Mouse (Mus musculus): ENCODE measurements around the gene Fgf4.
A peak's percentile ranks its signal among the peaks of the same experiment; 100 is the strongest.

The Fgf4 gene

DNA sequence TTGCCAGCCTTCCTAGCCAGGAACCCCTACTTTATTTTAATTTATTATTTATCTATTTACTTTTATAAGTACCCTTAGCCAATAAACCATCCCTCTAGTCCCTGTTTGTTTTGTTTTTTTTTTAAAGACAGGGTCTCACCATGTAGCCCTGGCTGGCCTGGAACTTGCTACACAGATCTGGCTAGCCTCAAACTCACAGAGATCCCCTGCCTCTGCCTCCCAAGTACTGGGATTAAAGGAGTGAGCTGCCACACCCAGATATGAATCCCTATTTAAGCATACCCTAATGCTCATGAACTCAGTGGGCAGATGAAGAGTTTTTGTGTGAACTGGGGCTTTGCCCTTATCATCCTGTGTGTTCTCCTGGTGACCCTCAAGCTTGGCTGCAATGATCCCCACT lies at the start of gene Fgf4:
Gene Fgf4, plus strand, starts transcription at position 301 of the 400 bp plus-strand sequence.
- no peak for DNase-seq

DNA sequence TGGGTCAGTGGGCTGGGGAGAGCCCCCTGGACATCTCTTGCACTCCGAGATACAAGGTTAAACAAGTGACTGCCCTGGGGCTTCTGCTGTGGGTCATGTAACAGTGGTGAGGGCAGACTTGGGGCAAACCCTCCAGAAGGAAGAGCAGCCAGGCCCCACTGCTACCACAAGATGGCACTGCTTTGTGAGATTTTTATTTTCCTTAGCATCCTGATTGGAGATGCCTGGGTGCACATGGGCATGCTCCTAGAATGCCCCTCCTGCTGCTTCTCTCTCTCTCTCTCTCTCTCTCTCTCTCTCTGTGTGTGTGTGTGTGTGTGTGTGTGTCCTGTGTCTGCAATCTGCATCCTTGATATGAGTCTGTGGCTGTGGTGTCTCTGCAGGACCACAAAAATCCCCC lies 48.7 kb upstream of the Fgf4 start:
- DNase-seq: peak; percentile 72

DNA sequence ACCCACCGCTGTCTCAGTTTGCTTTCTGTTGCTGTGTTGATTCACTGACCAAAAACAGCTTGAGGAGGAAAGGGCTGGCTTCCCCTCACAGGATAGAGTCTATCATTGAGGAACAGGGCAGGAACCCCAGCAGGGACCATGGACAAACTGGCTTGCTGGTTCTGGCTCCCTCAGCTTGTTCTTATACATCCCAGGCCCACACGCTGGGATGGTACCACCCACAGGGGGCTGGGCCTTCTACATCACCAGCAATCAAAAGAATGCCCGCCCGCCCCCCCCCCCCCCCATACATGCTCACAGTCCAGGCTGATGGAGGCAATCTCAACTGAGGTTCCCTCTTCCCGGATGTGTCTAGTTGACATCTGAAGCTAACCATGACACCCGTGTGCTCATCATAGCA lies 40.1 kb upstream of the Fgf4 start:
- no peak for DNase-seq

DNA sequence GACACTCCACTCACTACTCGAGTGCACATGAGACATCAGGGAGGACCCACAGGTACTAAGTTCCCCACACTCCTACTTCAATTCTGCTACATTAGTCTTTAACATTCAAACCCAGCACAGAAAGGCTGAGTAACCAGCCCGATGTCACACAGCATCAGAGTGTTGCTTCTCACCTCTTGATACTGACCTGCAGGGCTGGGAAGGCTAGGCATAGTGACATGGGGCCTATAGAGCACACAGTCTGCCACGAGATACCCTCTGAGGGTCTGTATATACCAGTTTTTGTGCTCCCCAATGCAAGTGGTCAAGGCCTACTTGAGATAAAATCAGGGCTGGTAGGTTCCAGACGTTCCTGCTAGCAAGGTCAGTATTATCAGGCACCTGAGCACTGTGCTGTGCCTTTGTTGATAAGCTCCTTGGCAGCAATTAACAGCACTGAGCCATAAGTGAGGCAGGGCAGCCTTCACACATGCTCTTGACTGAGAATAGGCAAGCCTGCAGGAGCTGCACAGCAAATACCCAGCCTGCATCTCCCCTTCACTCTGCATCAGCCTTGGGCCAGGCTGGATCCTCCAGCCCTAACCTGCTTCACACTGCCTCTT lies 39.1 kb upstream of the Fgf4 start:
- no peak for DNase-seq

DNA sequence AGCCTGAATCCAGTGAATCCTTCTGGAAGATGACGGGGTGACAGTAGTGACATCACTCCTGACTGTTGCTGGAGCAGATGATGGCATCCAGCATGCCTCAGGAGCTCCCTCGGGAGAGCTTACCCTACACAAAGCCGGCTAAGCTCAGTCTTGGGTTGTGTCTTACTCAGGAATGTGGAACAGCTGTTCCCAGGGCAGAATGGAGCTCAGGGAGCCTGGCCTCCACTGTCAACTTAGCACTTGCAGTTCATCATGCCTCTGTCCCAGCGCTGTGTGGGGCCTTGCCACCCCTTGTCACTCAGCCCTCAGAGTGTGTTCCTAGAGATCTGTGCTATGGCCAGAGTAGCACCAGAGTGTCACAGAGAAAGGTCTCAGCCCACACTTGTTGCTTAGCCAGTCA lies 35.6 kb upstream of the Fgf4 start:
- peak; percentile 50 for DNase-seq

DNA sequence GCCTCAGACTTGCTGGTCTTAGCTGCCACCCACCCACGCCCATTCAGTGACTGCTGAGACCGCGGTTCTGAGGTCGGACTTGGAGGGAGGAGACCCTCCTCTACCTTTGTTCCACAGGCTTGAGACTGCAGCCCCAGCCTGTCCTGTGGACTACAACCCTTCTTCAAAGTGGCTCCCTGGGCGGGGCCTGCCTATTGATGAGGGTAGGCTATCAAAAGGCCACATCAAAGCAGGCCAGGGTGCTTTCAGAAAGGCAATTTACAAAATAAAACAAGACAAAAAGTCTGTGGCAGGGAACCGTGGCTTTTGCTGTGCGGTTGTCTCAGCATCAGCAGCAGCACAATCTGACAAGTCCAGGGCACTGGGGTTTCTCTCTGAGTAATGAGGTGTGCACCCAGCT lies 25.3 kb upstream of the Fgf4 start:
- no peak for DNase-seq

DNA sequence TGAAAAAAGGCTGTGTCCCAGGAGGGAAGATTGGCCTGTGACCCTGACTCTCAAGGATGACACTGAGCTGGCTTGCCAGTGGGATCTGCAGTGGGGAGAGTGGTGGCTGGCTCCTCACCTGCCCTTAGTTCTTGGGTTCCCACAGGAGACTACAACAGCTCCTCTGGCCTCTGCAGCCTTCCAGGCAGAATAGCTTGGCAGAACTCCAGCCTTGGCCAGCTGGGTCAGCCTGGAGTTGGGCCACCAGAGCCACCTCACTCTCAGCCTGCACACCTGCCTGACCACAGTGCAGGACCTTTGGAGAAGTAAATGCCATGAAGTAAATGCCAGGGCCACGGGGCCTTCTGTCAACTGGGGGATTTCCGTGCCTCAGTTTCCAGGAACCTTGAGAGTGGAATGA lies 23.2 kb upstream of the Fgf4 start:
- DNase-seq: no peak

DNA sequence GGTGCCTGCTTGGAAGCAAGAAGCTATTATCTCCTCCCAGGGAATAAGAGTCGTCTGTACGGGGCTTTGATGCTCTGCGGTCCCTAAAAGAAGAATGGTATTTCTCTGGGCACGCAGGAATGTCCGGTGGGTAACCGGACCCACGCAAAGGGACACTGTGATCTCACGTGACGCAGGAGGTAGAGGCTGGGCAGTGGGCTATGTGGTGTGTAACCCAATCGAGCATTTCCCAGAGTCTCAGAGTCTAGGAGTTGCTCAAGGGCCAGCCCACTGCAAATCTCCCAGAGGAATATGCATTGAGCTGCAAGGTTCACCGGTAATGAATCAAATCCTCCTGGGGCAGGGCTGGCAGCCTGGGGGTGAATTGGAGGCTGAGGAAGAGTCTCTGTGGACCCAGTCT lies 18.8 kb upstream of the Fgf4 start:
- DNase-seq: no peak

DNA sequence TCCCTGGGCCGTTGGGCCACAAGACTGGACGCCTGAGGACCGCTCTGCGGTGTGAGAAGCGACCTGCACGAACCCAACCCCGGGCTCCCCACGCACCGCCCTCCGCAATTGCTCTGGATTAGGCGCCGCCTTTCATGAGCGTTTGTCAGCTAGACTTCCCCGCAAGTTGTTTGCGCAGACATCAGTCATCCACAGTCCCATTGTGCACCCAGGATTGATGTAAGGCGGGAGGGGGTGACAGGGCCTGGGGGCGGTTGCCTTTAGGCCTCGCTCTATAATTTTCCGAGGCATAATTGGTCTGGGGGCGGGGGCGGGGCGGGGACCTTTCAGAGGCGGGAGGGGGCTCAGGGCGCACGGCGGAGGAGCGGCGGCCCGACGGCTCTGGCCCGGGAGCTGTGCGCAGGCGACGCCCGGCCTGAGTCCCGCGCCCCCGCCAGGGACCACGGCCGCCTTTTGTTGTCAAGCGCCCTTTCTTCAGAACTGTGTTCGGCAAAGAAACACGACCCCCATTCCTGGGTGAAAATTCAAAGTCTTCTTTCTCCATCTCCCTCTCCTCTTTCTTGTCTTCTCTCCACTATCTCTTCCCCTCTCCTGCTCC lies 9.2 kb upstream of the Fgf4 start, which contains the start of gene Fgf3:
Gene Fgf3, plus strand, starts transcription at position 193 of the 598 bp plus-strand sequence.
- peak; percentile 40 for DNase-seq

DNA sequence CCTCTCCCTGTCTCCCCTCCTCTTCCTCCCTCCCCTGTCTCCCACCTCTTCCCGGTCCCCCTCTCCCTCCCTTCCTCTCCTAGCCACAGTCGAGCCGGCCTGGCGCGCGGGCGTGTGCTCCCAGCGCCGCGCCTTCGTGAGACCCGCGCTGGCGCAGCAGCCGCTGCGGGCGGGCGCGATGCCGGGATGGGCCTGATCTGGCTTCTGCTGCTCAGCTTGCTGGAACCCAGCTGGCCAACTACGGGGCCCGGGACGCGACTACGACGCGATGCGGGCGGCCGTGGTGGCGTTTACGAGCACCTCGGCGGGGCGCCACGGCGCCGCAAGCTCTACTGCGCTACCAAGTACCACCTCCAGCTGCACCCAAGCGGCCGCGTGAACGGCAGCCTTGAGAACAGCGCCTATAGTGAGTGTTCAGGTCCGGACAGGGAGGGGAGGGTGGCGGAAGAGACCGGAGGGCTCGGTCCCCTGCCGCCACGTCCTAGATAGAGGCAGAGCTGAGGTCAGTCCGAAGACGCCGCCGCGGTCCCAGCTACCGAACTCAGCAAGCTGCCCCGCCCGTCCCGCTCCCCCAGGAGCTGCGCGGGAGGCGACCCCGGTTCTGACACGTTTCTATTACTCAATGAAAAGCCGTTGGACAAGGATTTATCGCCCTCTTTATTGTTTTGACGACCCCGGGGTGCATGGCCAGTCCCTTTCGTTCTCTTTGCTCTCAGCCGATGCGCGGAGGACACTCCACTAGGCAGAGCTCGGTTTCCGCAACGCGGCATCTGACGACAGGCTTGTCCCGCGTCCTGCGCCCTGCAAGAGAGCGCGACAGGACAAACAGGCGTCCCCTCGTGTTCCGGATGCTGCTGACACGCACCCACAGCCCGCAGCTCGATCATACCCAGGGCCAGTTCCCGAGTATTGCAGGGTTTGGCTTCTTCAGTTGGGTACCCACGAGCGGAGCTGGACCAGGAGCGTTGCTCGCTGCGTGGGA lies 8.4 kb upstream of the Fgf4 start:
- peak; percentile 64 for DNase-seq

DNA sequence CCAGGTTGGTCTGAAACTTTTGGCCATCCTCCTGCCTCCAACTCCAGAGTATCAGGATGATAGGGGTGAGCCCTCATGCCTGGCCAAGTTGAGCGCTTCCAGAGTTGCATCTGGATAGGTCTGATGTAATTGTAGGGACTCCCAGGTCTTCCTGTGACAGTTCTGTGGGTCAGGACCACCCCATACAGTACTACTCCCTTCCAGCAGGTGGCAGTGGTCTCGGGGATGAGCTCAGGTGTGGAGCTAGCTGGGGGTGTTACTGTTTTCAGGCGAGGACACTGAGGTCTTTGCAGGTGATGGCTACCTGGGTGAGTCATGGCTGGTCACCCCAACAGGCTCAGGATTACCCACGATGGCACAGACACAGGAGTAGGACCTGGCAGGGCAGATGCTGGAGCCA lies 1.0 kb upstream of the Fgf4 start:
- DNase-seq: peak; percentile 52

DNA sequence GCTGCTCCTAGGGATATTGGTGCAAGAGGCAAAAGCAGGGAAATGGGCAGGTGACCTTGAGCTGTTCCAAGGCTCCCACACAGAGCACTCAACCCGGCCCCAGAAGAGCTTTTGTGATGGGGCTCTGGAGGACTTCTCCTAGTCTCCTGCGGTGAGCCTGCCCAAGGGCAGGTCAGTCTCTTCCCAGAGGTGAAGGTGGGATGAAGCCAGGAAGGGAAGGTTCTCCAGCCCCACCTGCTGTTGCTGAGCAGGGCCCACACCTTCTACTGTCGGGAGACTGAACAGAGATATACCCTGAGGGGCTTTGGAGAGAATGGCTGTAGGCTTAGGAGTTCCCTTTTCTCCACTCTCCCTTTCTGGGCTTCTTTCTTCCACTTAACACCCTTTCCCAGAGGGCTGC lies 4.2 kb downstream of the Fgf4 start:
- no peak for DNase-seq

DNA sequence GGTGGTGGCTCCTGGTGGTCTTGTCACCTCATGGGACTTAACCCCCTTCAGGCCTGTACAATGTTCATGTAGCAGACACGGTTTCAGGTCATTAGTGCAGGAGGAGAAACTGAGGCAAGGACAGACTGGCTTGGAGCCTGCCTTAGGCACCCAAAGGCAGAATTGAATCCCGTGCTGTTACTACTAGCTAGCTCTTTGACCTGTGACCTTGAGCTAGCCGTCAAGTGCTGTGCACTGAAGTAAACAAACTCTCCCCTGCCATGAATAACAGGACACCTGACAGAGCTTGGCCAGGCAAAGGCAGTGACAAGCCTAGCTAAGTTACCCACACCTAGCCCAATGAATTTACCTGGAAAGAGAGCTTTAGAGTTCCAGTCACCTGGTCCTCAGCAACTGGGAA lies 7.8 kb downstream of the Fgf4 start:
- no peak for DNase-seq

DNA sequence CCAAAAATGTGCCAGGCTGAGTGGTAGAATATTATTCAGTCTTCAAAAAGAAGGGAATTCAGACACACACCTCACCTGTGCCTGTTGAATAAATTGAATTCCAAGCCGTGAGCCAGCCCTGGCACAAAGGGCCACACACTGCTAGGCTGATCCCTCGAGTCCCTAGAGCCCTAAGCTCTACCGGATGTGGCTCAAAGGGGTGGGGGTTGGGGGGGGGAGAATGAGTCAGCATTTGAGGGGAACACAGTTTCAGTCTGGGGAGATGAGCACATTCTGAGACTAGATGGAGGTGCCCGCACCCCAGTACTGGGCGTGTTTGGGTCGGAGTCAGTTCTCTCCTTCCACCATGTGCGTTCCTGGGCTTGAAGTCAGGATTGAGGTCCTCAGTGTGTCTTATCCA lies 10.0 kb downstream of the Fgf4 start:
- no peak for DNase-seq

DNA sequence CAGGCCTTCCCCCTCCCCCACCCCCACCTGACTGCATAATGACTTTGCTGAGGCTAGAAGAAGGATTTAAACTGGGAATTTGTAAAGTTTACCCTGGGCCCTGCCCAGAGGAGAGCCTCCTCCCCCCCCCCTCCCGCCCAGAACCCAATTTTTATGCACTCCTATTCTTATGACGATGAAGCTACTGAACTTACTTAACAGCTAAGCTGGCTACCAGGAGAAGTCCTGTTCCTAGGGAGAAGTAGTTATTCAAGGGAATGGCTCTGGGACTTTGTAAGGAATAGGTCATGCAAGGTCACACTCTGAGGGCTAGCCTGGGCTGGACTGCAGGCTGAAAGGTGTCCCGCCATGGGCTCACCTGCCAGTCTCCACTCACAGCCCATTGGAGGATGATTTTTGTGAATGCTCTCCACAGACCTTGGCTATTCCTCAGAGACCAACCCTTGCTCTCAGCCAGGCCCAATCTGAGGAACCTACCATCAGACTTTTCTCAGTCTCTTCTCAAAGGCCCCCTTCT lies 10.7 kb downstream of the Fgf4 start:
- no peak for DNase-seq

DNA sequence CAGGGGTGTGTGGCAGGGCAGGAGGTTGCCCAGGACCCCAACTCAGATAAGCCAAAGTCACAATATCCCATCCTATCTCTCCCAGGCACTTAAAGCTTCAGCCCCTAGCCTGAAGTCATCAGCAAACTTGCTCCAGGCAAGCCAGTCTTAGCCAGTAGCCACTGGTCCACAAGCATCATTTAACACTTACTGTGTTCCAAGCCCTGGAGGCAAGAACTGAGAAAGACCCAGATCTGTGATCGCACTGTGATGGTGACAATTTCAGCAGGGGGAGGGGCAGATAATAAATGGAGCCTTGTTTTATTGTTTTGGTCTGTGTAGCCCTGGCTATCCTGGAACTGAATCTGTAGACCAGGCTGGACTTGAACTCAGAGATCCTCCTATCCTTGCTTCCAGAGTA lies 11.5 kb downstream of the Fgf4 start:
- DNase-seq: no peak

DNA sequence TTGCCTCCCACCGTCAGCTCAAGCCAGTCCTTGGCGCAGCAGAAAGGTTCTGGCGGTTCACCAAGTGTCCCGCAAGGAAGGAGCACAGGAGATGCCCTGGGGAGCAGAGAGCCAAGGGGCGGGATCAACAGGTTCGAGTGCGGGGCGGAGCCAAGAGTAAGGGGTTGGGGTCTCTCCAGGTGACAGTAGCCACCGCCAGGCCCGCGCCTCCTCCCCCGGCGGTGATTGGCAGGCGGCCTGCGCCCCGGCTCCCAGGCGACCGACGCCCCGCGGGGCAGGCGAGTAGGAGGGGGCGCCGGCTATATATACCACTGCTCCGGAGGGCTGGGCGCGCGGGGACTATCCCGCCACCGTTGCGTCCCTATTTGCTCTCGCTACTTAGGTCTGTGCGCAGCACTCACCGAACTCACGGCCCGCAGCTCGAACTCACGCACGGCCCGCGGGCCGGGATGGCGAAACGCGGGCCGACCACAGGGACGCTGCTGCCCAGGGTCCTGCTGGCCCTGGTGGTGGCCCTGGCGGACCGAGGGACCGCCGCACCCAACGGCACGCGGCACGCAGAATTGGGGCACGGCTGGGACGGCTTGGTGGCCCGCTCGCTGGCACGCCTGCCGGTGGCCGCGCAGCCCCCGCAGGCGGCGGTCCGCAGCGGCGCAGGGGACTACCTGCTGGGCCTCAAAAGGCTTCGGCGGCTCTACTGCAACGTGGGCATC lies 14.0 kb downstream of the Fgf4 start:
- no peak for DNase-seq

DNA sequence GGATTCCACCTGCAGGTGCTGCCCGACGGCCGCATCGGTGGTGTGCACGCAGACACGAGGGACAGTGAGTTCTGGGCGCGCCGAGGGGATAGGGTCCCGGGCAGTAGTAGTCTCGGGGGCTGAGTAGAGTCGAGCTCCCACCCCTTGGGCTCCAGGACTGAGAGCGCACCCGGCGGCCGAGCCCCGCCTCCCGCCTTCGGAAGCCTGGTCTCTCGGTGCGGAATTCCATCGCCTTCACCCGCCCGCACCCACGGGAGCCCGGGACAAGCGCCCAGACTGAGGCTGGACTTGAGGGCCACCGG lies 14.6 kb downstream of the Fgf4 start:
- no peak for DNase-seq

DNA sequence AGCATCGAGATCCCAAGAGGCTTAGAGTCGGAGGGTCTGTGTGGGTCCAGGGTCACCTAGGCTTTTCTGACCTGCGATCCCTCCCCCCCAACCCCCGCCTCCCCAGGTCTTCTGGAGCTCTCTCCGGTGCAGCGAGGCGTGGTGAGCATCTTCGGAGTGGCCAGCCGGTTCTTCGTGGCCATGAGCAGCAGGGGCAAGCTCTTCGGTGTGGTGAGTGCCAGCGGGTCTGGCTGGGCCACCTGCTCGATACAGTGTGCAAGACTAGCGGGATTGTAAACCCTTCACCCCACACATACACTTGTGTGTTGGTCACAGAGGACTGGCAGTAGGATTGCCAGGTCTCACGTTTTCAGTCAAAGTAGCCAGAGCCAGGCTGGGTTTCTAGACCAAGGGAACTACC lies 15.0 kb downstream of the Fgf4 start:
- DNase-seq: no peak

DNA sequence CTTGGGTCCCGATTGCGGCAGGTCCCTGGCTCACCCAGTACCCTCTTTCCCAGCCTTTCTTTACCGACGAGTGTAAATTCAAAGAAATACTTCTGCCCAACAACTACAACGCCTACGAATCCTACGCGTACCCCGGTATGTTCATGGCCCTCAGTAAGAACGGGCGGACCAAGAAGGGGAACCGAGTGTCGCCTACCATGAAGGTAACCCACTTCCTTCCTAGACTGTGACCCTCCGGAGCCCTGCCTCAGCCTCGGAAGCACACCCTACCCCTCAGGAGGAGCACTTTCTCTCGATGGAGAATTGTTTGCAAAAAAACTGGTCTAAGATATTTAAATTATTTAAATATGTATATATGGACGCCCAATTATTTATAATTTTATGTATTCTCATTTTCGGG lies 15.5 kb downstream of the Fgf4 start:
- DNase-seq: no peak

DNA sequence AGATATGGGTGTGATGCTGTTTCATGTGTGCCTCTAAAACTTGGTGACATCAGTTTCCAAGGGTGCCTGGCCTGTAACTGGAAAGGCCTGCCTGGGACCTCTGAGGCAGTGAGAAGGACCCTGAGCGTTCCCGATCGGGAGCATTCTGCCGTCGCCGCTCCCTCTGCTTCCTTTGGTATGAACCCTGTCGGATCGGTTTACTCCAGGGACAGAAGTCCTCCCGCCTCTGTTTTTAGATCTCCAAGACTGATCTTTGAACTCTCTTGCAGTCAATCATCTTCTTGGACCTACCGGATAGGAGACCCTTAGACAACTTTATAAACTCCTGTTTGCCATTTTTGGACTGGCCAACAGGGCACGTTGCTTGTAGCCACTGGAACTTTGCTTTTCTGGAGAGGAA lies 16.0 kb downstream of the Fgf4 start:
- DNase-seq: peak; percentile 38

DNA sequence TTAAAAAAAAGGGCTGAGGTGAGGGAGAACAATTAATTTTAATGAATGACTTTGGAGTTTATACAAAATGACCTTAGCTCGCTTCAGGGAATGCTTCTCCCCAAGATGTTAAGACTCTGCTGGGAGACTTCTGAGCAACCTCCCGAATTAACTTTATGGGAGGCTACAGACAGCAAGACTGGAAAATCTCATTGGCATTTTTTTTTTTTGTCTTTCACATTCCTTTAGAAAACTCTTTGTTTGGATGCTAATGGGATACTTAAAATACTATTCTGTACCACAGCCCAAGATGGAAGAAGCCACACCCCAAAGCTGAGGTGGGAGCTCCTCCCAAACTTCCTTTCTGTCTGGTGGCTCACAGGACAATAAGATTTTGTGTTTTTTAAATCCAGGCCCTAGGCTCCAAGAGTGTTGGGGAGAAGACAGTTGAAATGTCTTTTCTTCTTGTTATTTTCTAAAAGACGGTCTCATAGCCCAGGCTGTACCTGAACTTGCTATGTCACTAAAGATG lies 17.0 kb downstream of the Fgf4 start:
- no peak for DNase-seq

DNA sequence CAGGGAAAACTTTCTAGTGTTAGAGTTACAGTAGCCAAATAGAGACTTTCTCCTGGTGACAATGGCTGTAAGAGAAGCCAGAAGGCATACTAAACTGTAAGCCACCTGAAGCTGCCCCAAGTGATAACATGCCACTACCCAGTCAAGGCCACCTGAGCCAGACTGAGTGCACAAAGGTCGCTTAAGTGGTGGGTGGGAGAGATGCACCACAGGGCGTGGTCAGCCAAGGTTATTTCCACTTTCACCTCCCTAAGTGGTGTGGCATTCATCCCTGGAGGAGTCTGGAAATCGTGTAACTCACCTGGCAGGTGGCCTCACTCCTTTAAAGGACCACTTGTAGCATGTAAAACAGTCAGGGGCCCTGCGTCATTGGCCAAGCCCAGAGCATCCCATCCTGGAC lies 20.0 kb downstream of the Fgf4 start:
- no peak for DNase-seq

Data from embryo, embryonic 11 days (tissue).